Mouse (Mus musculus) C2C12 (cell line): ENCODE data around the gene Trnau1ap.

Experiments used
- CEBPB ChIP-seq: IDR thresholded peaks from one replicate; pipeline ENCODE4 v1.6.1; 2011; ENCODE audit warnings: low read depth, mild to moderate bottlenecking, control low read depth, moderate library complexity
- CTCF ChIP-seq: IDR thresholded peaks from one replicate; pipeline ENCODE4 v1.5.1; 2011; ENCODE audit not compliant: control insufficient read depth, insufficient read depth, insufficient read length
- FOSL1 ChIP-seq: IDR thresholded peaks from one replicate; pipeline ENCODE4 v1.8.0; 2011; ENCODE audit warnings: mild to moderate bottlenecking, low read length; ENCODE audit not compliant: poor library complexity, insufficient read depth, severe bottlenecking
- MAX ChIP-seq: IDR thresholded peaks from one replicate; pipeline ENCODE4 v1.6.1; 2011; ENCODE audit warnings: mild to moderate bottlenecking, control low read depth
- MYOD1 ChIP-seq: IDR thresholded peaks from one replicate; pipeline ENCODE4 v1.6.1; 2011; ENCODE audit warnings: low read depth; ENCODE audit not compliant: control insufficient read depth, insufficient read length
- MYOG ChIP-seq: IDR thresholded peaks from one replicate; pipeline ENCODE4 v1.6.1; 2011; ENCODE audit not compliant: control insufficient read depth, insufficient read length; ENCODE audit errors: extremely low read depth
- USF1 ChIP-seq: IDR thresholded peaks from one replicate; pipeline ENCODE4 v1.6.1; 2011; ENCODE audit warnings: low read depth, mild to moderate bottlenecking, control low read depth, moderate library complexity

DNA sequence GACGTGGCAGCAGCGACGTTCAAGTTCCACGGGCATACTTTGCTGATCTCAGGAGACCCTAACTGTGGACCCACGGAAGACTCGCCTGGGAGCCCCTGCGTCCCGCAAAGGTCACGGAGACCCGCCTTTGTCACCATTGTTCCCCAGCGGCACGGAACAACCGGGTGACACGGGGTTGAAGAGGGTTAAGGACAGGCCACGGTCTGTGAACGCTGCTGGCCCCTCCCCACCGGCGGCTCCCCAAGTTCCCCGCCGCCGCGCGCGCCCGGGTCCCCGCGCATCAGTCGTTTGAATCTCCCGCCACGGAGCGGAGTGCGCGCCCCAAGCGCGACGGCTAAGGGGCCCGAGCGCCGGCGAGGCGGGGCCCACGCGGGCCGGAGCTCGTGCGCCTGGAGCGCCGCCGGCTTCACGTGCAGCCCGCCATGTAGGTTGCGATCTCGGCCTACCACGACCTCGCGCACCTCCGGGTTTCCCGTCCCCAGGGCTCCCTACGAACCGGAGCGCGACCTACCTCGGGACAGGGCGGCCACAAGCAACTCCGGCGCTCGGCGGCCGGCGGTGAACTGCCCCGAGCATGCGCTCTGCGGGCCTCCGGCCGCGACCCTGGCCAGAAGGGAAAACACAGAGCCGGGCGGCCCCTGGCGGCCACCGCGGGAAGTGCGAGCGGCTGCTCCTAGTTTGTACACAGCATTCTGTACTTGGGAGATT is 16.0 kb upstream of the Trnau1ap start:
- TF ChIP-seq CTCF (peak; percentile 90), MAX (peak; percentile 84), USF1 (no peak), MYOD1 (no peak), FOSL1 (no peak), CEBPB (no peak), MYOG (no peak)
